Mouse (Mus musculus): ENCODE measurements around the gene Gm10392. TPM values are rescaled to one million over a fixed set of nuclear protein-coding genes. Genes with fewer than 3 reads are reported as not detected.

Gene Gm10392
- polyA plus RNA-seq, 1 experiment from 2014 or later: not detected

Other genes with a start within 250 kb of the Gm10392 start
- 0.56 and 0.78 TPM in 2 replicates for gene Coro6, start 56.8 kb downstream of the Gm10392 start, polyA plus RNA-seq (2015; fragmentation: Nextera tagmentation; extraction: Ambion mirVana)
- 10.0 and 10.4 TPM in 2 replicates for gene Ankrd13b, start 29.5 kb downstream of the Gm10392 start, polyA plus RNA-seq (2015; fragmentation: Nextera tagmentation; extraction: Ambion mirVana)
- 9.8 and 10.9 TPM in 2 replicates for gene Git1, start 25.6 kb downstream of the Gm10392 start, polyA plus RNA-seq (2015; fragmentation: Nextera tagmentation; extraction: Ambion mirVana)
- gene Abhd15, start 4.1 kb downstream of the Gm10392 start, polyA plus RNA-seq (2015; fragmentation: Nextera tagmentation; extraction: Ambion mirVana): 1.5 and 1.6 TPM in 2 replicates
- gene Trp53i13, start 3.2 kb downstream of the Gm10392 start, polyA plus RNA-seq (2015; fragmentation: Nextera tagmentation; extraction: Ambion mirVana): 57.6 and 57.8 TPM in 2 replicates
- 14.5 and 14.6 TPM in 2 replicates for gene Taok1, start 88.6 kb upstream of the Gm10392 start, polyA plus RNA-seq (2015; fragmentation: Nextera tagmentation; extraction: Ambion mirVana)
- gene Nufip2, start 167.0 kb upstream of the Gm10392 start, polyA plus RNA-seq (2015; fragmentation: Nextera tagmentation; extraction: Ambion mirVana): 4.7 and 5.1 TPM in 2 replicates
- not detected in 2 replicates for gene Cryba1, start 206.1 kb upstream of the Gm10392 start, polyA plus RNA-seq (2015; fragmentation: Nextera tagmentation; extraction: Ambion mirVana)
- gene Myo18a, start 244.0 kb upstream of the Gm10392 start, polyA plus RNA-seq (2015; fragmentation: Nextera tagmentation; extraction: Ambion mirVana): 33.7 and 40.5 TPM in 2 replicates